Mouse (Mus musculus): ENCODE results near the gene Hist1h4m.
A peak's percentile ranks its signal among the peaks of the same experiment; 100 is the strongest.
"Not testable (repeated sequence)": the region's sequence is repeated elsewhere in the genome, so short reads cannot be mapped to it uniquely, and the experiment has no call there.

Gene Hist1h4m

DNA sequence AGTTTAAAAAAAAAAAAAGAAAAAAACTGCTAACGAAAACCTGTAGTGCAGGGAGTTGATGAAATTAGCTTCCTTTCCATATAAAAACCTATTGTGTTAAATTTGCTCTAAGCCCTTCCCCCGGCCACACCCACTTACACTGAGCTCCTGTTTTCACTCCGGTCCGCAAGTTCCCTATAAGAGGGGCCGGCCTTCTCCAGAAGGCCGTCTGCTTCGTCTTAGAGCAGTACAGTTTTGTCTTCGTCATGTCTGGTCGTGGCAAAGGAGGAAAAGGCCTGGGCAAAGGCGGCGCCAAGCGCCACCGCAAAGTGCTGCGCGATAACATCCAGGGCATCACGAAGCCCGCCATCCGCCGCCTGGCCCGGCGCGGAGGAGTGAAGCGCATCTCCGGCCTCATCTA, at the start of gene Hist1h4m:
Gene Hist1h4m, plus strand, starts transcription at position 208 of the 400 bp plus-strand sequence.
- DNase-seq = peak; percentile 71

DNA sequence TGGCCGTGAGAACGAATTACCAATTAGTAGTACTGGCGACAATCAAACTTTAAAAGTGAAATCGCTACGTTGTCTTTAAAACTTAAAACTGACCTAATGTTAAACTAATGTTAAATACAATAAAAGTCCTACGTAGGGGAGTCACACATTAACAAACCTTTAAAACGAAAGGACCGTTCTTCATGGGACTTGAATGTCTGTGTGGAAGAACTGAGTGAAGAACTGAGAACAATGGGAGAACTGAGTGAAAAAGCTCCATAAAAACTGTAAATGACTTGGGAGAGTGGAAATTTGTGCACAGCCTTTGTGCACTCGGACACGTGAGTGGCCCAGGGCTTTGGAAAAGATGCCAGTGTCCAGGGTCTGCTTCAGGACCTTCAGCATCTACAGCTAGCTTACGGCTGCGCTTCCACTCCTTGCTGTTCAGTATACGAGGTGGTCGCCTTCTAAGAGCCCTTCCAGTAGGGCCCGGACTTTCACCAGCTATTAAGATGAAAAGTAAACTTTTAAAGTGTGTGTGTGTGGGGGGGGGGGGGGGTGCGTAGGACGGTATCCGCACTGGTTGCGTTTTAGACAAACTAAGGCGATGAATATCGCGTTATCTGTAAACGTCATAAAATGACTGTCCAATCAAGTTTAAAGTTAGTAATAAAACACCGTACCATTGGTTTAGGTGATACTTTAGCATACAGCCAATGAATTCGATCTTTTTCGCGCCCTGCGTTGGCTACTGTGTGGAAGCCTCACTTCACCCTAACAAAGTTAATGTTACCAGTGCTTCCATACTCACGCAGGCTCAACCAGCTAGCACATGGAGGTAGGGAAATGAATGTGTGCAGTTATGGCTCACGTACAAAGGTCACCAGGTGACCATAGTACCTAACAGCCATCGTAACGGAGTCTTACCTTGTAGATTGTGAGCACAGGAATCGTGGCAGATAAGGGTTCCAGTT, 32.5 kb upstream of the Hist1h4m start:
- peak; percentile 76 for DNase-seq

DNA sequence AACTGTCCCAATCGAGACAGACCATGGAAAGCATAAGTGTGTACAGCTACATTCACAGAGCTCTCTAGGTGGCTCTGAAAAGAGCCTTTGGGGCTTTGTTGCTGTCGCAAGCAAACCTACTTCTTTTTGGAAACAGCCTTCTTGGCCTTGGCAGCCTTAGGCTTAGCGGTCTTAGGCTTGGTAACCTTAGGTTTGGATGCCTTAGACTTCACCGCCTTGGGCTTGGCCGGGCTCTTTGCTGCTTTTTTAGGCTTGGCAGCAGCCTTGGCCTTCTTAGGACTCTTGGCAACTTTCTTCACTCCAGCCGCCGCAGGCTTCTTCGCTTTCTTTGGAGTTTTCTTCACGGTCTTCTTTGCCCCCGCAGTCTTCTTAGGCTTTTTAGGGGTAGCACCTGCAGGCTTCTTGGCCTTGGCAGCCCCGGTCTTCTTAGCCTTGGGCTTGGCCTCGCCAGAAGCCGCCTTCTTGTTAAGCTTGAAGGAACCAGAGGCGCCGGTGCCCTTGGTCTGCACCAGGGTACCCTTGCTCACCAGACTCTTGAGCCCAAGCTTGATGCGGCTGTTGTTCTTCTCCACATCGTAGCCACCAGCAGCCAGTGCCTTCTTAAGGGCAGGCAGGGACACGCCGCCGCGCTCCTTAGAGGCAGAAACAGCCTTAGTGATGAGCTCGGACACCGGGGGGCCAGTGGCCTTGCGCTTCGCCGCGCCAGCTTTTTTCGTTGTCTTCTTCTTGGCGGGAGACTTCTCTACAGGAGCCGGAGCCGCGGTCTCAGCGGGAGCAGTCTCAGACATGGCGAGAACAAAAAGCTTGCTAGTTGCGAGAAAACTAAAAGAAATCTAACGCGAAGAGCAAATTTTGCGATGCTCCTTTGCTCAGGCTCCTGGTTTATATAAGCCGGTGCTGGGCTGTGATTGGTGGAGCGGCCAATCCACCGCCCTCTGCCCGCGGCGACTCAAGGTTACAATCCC, 31.5 kb upstream of the Hist1h4m start, which contains the start of gene Hist1h1b:
Gene Hist1h1b, minus strand, starts transcription at position 859 of the 965 bp plus-strand sequence.
- DNase-seq = peak; percentile 84

DNA sequence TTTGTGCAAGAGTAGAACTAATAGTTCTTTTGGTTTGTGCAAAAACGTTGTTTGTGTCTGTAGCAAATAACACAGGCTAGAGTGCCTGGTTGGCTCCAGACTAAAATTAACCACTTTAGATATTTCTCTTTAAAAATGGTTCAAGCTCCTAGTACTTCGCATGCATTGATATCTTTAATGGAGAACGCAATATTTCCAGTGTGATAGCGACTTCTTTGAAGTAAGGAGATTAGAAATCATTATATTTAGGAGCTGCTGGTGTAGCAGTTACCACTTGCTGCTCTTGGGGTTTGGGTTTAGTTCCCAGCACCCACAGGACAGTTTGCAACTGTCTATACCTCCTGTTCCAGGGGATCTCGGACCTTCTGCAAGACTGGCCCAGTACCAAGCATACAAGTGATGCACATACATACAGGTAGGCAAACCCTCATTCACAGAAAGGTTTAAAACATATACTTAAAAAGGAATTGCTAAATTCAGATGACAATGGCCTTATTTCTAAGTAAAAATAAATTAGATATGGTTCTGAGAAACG, 30.5 kb upstream of the Hist1h4m start:
- DNase-seq = peak; percentile 15

DNA sequence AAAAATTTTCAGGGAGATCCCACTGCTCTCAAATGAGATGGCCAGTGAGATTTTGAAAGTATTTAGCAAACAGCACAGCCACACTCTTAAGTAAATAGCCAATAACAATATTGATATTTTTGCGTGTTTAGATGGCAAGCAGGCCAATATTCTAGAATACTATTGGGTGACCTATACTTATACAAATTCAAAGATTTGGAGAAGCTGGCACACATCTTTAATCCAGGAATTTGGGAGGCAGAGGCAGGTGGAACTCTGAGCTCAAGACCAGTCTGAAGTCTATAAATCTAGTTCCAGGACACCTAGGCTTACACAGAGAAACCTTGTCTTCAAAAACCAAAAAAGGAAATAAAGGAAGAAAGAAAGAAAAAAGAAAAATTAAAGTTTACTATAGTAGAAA, 29.9 kb upstream of the Hist1h4m start:
- no peak for DNase-seq

DNA sequence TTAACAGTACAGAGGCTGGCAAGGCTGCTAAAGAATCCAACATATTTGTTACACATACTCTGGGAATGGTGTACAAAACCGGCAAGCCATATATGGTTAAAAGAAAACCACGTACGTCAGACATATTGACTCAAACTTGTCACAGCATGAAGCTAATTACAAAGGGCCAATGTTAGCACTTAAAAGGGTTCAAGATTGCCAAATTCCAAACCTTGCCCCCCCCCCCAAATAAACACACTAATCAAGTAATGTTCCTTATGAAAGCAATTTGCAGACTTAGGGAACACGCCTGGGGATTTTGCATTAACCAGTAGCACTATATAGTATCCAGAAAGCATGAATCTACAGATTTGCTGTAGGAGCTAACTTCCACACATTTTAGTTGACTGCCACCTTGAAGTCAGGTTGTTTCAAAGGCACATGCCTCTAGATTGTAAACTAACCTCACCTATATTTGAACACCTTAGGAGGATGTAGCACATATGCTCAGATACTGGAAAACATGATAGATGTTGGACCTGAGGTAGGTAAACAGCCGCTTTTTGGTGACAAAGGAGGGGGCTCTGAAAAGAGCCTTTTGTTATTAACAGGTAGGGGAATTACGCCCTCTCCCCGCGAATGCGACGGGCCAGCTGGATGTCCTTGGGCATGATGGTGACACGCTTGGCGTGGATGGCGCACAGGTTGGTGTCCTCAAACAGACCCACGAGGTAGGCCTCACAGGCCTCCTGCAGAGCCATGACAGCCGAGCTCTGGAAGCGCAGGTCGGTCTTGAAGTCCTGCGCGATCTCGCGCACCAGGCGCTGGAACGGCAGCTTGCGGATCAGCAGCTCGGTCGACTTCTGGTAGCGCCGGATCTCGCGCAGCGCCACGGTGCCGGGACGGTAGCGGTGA, 28.9 kb upstream of the Hist1h4m start:
- peak; percentile 56 for DNase-seq

DNA sequence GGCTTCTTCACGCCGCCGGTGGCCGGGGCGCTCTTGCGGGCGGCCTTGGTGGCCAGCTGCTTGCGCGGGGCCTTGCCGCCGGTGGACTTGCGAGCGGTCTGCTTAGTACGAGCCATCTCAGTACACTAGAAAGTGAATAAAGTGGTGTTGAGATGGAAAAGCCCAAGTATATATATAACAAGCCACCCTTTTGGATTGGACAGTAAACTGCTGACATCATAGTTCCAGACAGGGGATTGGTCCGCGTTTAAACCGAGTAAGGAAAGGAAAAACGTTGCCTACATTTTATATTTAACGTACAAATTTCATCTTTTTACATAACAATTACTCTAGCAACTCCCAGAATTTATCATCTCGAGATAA, 28.3 kb upstream of the Hist1h4m start, which contains the start of gene Hist1h3i:
Gene Hist1h3i, minus strand, starts transcription at position 116 of the 363 bp plus-strand sequence.
- DNase-seq = peak; percentile 70

DNA sequence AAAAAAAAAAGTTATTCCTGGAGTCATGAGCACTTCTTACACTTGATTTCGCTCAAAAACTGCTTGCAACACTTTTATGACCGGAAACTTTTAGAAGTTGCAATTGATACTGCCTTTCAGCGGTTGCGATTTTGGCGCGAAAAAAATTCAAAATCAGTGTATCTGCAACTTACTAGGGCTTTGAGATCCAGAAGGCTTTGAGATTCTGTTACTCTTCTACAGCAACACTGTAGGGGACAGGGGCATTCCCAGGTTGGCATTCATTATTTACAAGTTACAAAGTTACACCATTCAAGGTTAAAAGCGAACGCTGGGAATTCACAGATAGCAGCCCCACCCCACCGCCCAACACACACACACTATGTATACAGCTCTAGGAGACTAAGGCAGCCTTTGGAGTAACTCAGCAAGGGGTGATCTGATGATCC, 27.8 kb upstream of the Hist1h4m start:
- peak; percentile 52 for DNase-seq

DNA sequence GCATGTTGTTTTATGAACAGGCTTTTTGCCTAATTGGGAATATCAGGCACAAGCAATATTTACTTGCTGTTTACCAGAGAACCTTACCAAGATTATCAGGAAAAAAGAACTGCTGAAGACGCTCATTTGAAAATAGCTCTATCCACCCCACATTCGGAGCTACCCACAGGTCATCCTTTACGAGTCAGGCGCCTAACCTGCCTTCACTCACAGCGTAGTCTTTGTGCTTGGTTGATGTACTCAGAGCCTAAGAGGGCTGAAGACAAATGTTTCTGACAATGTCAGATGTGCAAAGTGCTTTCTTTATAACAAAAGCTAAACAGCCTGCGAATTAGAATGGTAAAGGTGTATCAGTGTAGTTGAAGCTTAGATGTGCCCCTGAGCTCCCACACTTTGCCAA, 27.2 kb upstream of the Hist1h4m start:
- DNase-seq = peak; percentile 9

DNA sequence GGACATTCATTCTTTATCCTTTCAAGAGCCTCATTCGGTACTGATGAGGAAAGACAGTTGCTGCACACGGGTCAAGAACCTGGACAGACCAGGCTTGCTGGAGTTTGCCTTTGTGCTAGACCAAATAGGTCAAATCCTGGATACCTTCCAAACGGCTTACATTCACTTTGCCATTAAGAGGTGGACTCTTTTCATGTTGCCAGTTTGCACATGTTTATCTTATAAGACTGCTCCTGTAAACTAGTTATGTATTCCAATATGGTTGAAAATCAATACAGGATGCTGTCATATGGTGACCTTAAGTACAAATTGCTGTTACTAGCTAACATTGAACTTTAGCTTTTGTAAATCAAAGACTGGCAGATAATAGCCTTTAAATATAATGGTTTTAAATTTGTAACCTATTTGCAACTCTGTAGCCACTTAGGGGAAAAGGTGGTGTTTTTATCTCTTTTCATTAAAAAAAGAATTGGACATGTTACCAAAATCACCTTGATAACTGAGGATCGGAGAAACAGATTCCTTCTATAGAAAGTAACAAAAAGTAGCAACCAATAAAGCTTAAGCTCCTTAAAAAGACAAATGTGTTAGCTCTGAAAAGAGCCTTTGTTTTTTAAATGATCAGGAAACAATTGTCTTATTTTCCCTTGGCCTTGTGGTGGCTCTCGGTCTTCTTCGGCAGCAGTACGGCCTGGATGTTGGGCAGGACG, 25.2 kb upstream of the Hist1h4m start:
- DNase-seq = peak; percentile 16

DNA sequence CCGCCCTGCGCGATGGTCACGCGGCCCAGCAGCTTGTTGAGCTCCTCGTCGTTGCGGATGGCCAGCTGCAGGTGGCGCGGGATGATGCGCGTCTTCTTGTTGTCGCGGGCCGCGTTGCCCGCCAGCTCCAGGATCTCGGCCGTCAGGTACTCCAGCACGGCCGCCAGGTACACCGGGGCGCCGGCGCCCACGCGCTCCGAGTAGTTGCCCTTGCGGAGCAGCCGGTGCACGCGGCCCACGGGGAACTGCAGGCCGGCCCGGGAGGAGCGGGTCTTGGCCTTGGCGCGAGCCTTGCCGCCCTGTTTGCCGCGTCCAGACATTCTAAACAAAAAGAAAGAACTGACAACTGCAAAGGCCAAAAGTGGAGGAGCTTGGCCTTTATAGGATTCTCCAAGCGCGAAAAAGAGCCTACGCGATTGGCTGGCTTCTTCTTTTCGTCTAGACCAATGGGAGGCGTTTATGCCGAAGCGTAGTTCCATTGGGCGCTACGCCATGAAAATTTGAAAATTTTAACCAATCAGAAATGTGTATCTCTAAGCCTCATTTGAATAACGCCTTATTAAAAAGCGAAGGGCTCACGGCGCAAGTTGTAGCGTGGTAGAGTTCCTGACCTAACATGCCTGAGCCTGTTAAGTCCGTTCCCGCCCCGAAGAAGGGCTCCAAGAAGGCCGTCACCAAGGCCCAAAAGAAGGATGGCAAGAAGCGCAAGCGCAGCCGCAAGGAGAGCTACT, 24.5 kb upstream of the Hist1h4m start, which contains the start of the genes Hist1h2an and Hist1h2bp:
Gene Hist1h2an, minus strand, starts transcription at position 320 of the 731 bp plus-strand sequence.
Gene Hist1h2bp, plus strand, starts transcription at position 563 of the 731 bp plus-strand sequence.
- peak; percentile 87 for DNase-seq

DNA sequence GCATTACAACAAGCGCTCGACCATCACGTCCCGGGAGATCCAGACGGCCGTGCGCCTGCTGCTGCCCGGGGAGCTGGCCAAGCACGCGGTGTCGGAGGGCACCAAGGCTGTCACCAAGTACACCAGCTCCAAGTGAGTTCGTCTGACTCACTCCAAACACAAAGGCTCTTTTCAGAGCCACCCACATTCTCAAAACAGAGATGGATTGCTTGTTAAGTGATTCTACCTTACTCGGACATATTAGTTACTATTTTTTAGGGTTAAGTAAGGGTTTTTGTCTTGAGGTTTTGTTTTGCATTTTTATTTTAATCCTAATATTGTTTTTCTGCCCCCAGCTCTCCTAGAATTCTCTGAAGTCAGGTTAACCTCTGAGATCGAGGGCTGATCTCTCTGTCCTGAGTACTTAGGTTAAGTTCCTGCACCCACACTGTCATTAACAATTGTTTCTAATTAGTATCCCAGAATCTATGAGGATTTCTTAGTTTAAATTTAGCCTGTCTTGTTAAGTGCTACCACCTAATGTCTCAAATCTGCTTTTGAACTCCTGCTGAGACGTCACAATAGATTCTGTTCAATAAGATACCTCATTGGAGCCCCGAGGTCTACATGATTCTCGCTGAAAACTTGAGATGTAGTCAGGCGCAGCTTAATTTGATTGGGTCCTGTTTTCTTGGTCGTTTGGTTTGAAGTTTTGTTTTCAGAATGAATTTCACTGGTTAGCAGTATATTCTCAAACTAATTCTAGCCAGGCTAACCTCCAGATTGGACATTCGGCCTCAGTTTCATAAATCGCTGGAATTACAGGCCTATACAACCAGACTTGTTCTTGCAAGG, 23.6 kb upstream of the Hist1h4m start:
- peak; percentile 6 for DNase-seq

DNA sequence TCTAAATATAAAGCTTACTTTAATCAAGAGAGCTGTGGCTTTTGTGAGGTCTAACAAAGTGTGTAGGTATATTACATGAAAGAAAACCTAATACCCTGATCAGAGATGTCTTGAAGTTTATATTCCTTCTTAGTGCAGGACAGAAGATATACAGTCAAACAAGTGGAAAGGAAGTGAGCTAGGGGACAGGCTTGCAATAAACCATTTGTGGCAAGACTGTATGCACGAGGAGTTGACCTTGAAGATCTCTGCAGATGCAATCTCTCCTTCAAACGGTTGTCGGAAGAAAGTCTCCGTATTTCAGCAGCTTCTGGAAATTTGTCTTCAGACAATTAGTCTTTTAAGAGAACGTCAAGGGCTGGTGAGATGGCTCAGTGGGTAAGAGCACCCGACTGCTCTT, 21.6 kb upstream of the Hist1h4m start:
- DNase-seq = no peak

DNA sequence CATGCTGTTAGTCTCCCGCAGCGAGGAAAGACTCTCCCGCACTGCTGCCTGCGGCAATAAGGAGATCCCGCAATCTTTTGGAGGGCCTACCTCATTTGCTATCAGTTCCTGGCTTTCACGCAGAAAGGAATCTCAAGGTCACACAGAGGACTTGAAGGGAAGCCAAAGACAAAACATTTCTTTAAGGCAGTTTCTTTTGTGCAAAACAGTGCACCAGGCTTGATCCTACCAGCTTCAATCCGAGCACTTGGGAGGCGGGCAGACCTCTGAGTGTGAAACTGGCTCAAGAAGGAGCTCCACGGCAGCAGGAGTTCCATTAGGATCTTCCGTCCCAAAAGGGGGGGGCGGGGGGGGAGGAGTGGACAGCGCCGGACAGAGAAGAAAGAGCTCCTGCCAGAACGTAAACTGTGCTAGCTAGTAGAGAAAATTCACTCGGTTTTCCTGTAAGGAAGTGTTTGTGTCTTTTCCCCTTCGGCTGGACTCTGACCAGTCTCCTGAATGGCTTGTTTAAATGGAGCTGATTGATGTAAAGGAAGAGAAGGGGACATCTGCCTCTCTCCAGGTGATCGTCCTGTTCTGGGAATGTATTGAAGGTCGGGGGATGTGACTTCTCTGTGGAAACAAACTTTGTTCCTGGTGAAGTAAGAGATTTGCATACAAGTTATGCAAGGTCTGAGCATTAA, 20.8 kb upstream of the Hist1h4m start:
- no peak for DNase-seq

DNA sequence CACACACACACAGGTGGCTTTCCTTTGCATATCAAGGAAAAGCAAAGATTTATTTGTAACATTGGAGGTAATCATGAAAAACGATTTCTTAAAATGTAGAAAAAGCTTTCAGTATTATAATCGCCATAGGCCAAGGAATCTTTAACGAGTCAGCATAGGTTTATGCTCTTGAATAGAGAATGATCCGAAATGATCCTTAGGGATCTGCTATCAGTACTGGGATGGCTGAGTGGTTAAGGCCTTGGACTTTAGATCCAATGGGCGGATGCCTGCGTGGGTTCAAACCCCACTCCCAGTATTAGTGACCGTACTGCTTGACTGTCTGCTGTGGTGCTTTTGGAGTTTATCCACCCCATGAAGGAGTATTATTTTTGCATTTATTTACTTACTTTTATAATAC, 16.0 kb upstream of the Hist1h4m start:
- no peak for DNase-seq

DNA sequence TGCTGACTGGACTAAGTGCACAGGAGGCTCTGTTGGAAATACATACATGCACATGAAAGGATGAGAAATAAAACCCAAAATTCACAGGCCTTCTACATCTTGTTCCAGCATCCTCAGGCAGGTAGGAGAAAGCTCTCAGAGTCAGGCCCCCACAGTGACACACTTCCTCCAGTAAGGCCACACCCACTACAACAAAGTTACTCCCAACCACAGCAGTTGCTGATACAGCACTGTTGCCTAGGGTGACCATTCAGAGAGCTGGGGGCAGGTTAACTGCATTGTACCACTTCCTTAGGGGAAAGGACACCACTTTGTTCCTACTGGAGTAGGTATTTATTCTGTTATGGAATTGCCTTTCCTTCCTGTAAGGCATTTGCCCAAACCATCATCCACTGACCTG, 14.4 kb upstream of the Hist1h4m start:
- not testable (repeated sequence) for DNase-seq

DNA sequence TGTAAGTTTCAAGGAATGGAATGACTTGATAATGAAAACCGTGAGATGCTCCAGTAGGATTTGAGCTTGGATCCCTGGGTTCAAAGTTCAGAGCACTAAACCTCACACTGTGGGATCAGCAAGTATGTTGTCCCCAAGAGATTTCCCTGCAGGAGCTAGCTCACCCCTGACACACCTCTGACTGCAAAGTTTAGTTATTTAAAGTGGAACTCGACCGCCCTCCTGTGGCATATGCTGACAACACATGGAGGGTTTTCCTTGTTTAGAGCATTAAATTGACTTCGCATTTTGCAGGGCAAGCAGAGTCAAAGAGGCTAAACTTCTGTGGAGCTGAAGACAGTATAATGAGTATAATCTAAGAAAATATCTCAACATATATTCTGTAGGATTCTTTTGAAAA, 8.5 kb upstream of the Hist1h4m start:
- DNase-seq = not testable (repeated sequence)

DNA sequence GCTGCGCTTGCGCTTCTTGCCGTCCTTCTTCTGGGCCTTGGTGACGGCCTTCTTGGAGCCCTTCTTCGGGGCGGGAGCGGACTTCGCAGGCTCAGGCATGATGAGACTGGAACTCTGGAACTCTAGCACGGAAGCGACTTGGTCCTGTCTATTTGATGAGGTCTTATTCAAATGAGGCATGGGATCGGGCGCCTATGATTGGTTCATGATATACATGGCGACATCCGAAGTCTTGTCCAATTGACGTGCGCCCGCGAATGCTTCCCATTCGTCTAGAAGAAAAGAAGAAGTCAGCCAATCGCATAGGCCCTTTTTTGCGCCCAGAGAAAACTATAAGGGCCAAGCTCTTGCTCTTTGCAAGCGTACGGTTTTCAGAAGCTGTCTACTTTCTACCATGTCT, 1.5 kb upstream of the Hist1h4m start, which contains the start of the genes Hist1h2bq and Hist1h2ao:
Gene Hist1h2bq, minus strand, starts transcription at position 125 of the 400 bp plus-strand sequence.
Gene Hist1h2ao, plus strand, starts transcription at position 393 of the 400 bp plus-strand sequence.
- not testable (repeated sequence) for DNase-seq

Measured in thymus, postnatal 25 days (tissue).